Mouse (Mus musculus): ENCODE data around the gene Rpp40. TPM values are rescaled to one million over a fixed set of nuclear protein-coding genes. Genes with fewer than 3 reads are reported as not detected.

Gene Rpp40
- 10.8 and 11.0 TPM in 2 replicates for polyA plus RNA-seq (2021; fragmentation: Nextera tagmentation)
- long read RNA-seq, experiment 1, full-length matches to known transcripts, result 10 of 14 reads
- long read RNA-seq, experiment 1, partial matches to known transcripts, result 0 of 14 reads
- long read RNA-seq, experiment 1, other reads (novel, unspliced or antisense), result 4 of 14 reads
- long read RNA-seq, experiment 2, full-length matches to known transcripts, result 16 of 18 reads
- long read RNA-seq, experiment 2, partial matches to known transcripts, result 1 of 18 reads
- long read RNA-seq, experiment 2, other reads (novel, unspliced or antisense), result 1 of 18 reads

DNA sequence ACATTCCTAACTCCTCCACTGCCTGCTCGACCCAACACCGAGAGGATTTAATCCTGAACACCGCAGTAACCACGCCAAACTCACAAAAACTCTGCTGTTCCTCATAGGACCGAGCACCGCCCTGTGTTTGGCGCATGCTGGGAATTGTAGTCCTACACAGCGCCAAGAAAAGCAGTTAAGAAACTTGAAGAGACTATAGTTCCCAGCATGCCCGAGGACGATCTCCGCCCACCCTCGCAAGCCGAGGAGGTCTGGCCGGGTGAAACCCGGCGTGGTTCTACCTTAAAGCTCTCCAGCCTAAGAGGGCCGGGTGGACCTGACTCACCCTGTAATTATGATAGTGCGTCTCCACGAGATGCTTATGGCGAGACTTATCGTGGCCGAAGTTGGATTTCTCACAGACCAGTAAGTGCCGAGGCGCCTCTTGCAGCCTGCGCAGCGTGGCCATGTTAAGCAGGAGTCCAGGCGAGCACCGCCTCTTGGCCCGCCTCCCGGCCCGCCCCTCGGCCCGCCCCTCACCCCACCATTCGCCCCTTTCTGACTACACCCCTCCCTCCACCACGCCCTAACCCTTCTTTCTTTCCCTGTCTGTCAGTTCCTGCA is at the start of gene Rpp40:
Rpp40 (minus strand) TSS at position 481 of the 603 bp plus-strand sequence.

Other genes starting within 250 kb of the Rpp40 start
- gene Cdyl, start 246.5 kb downstream of the Rpp40 start, polyA plus RNA-seq (2021; fragmentation: Nextera tagmentation), result 2.3 and 2.8 TPM in 2 replicates
- gene Ppp1r3g, start 52.5 kb upstream of the Rpp40 start, polyA plus RNA-seq (2021; fragmentation: Nextera tagmentation), result 12.8 and 16.3 TPM in 2 replicates
- 67.9 and 72.1 TPM in 2 replicates for gene Fars2, start 211.1 kb upstream of the Rpp40 start, polyA plus RNA-seq (2021; fragmentation: Nextera tagmentation)
- 91.9 and 132 TPM in 2 replicates for gene Lyrm4, start 211.2 kb upstream of the Rpp40 start, polyA plus RNA-seq (2021; fragmentation: Nextera tagmentation)

Data from layer of hippocampus, adult 6 months (tissue).